In genomic region chr10:29534830-29535227, GRCm38 (mm10) we compare ENCODE assay signal across 8 mouse cellular contexts. TPM values are rescaled to one million over a fixed set of nuclear protein-coding genes. Genes with fewer than 3 reads are reported as not detected.
DNase-seq lines count a peak whose midpoint lies in the region; ATAC-seq and TF ChIP-seq lines count a peak whose summit lies in the region.

No protein-coding gene starts in this region.

- no peak overlapping the region; the same call in 1 of the 2 replicates for H3K27ac ChIP-seq in left cerebral cortex, adult 2 months
- H3K27ac ChIP-seq in embryonic facial prominence, embryonic 15.5 days (replicated peaks), result no peak overlapping the region
- peak overlapping the region; percentile 60; the same call in 1 of the 2 replicates for H3K27ac ChIP-seq in limb, embryonic 12.5 days

- H3K36me3 ChIP-seq in embryonic facial prominence, embryonic 15.5 days, result no peaks in the 10 kb centered on the region
- no peaks in the 10 kb centered on the region for H3K36me3 ChIP-seq in limb, embryonic 12.5 days

- H3K4me1 ChIP-seq in embryonic facial prominence, embryonic 15.5 days, result peaks cover 15% of the 10 kb centered on the region; the same call in 1 of the 2 replicates
- H3K4me1 ChIP-seq in limb, embryonic 12.5 days (replicated peaks), result peaks cover 19% of the 10 kb centered on the region

- no peaks in the 10 kb centered on the region for H3K9me3 ChIP-seq in embryonic facial prominence, embryonic 15.5 days (replicated peaks)
- H3K9me3 ChIP-seq in limb, embryonic 12.5 days, result no peaks in the 10 kb centered on the region

- ATAC-seq in embryonic facial prominence, embryonic 15.5 days (ENCODE audit: insufficient number of reproducible peaks, low FRiP score, low TSS enrichment, low read depth), result no peak
- peak; percentile 53; the same call in 1 of the 2 replicates for ATAC-seq in limb, embryonic 12.5 days (ENCODE audit: insufficient number of reproducible peaks, insufficient read depth, low FRiP score, low TSS enrichment, low read depth)

- intact Hi-C loops in left cerebral cortex, adult 2 months (cut with DNase I), result loop anchor here (2.0 to 10.0 kb wide), 7 partner anchors 173 to 1267 kb away; partner anchors contain the start of genes Ncoa7, Rnf146 and Soga3

- H3K4me2 ChIP-seq in embryonic facial prominence, embryonic 15.5 days (replicated peaks), result peak overlapping the region; percentile 95
- peak overlapping the region; percentile 86 for H3K4me2 ChIP-seq in limb, embryonic 12.5 days

- H3K4me3 ChIP-seq in left cerebral cortex, adult 2 months, result peak overlapping the region; percentile 55
- H3K4me3 ChIP-seq in embryonic facial prominence, embryonic 15.5 days (replicated peaks), result peak overlapping the region; percentile 70
- peak overlapping the region; percentile 72 for H3K4me3 ChIP-seq in limb, embryonic 12.5 days (replicated peaks)

- H3K27me3 ChIP-seq in embryonic facial prominence, embryonic 15.5 days, result peaks cover 18% of the 10 kb centered on the region
- peaks cover 6% of the 10 kb centered on the region; the same call in 1 of the 2 replicates for H3K27me3 ChIP-seq in limb, embryonic 12.5 days

- H3K9ac ChIP-seq in embryonic facial prominence, embryonic 15.5 days, result peak overlapping the region; percentile 23; the same call in 1 of the 2 replicates
- peak overlapping the region; percentile 65 for H3K9ac ChIP-seq in limb, embryonic 12.5 days (replicated peaks)

- WGBS in embryonic facial prominence, embryonic 15.5 days, result 0% methylated on average over 7 of the region's 7 CpGs
- 0% methylated on average over 6 of the region's 7 CpGs for WGBS in limb, embryonic 12.5 days

- TF ChIP-seq CTCF in left cerebral cortex, adult 2 months (IDR thresholded peaks at IDR 0.05), result no peak

- DNase-seq in left cerebral cortex, adult 2 months (ENCODE audit: extremely low spot score in 1 of 2, low spot score in 2 of 2), result no peak
- no peak for DNase-seq in left cerebral cortex, adult 11 months (ENCODE audit: low spot score)
- DNase-seq in retina, postnatal 1 day, result peak; percentile 19
- no peak for DNase-seq in embryo, embryonic 10 days (ENCODE audit: low spot score)
- DNase-seq in right cerebral cortex, postnatal 36 days (ENCODE audit: low spot score in 2 of 2), result no peak
- no peak for DNase-seq in adrenal gland, adult 8-10 months

RNA-seq across cellular contexts. Expression of gene Rspo3, which starts 0.8 kb away (rescaled TPM):
- total RNA-seq in left cerebral cortex, adult 2 months (2021), result 10 to 100 TPM; 12.5 TPM
- 13.5 and 16.0 TPM in 2 replicates for polyA plus RNA-seq in embryonic facial prominence, embryonic 15.5 days (2015; fragmentation: Nextera tagmentation; extraction: Ambion mirVana)
- polyA plus RNA-seq in limb, embryonic 12.5 days (2016; fragmentation: Nextera tagmentation; extraction: Ambion mirVana), result 18.7 and 20.5 TPM in 2 replicates
- total RNA-seq in adrenal gland, adult 8-10 months (2022), result 10 to 100 TPM; 17.8 to 27.8 (median 23.5) TPM
